Mouse (Mus musculus) small intestine, adult 2 months (tissue): ENCODE measurements at regions not wholly inside any gene's neighbourhood (a gene's known extent, or its start where the extent isn't known, plus 50 kb on each side); places are given as distances from the start of the nearest gene placed in this dataset.

Experiments
- CTCF ChIP-seq: fragments of 200-500 bp; IDR thresholded peaks from 2 replicates; pipeline ENCODE4 v1.5.1; 2012; ENCODE audit warnings: low read depth, mild to moderate bottlenecking, control low read depth, inconsistent platforms, low read length, moderate library complexity, mixed read lengths; ENCODE audit not compliant: insufficient replicate concordance, insufficient read length; ENCODE audit errors: extremely low read depth
- POLR2A ChIP-seq: fragments of 200-500 bp; IDR thresholded peaks from 2 replicates; pipeline ENCODE4 v1.6.1; 2012; ENCODE audit warnings: low read depth, mild to moderate bottlenecking, control low read depth, inconsistent platforms, low read length, moderate library complexity

- TF ChIP-seq CTCF (no peak), POLR2A (no peak)
These were observed 134.6 kb upstream of the Ubr2 start for GRCm38 (mm10) chr17:47144996-47145395.
